Comparison of ENCODE assay signal across 13 mouse cellular contexts in genomic region chr1:184060381-184060780, GRCm38 (mm10). TPM values are rescaled to one million over a fixed set of nuclear protein-coding genes. Genes with fewer than 3 reads are reported as not detected.
DNase-seq lines count a peak whose midpoint lies in the region; ATAC-seq and TF ChIP-seq lines count a peak whose summit lies in the region.
"Had no signal": no experiment of that assay in that cellular context is flagged by ENCODE, and none has a peak within 500 bp of the region (broad histone marks: within the 10 kb centered on the region; RNA-seq: fewer than 3 reads in every experiment).

No protein-coding gene starts in this region.

- DNase-seq in gastrocnemius, adult 2 months = no peak
- DNase-seq in gastrocnemius, postnatal 4 days (ENCODE audit: low spot score in 2 of 2) = no peak
- peak; percentile 52 for DNase-seq in kidney, adult 2 months
- no peak for DNase-seq in left cerebral cortex, adult 2 months (ENCODE audit: extremely low spot score in 1 of 2, low spot score in 2 of 2)
- DNase-seq in adrenal gland, postnatal 25 days = no peak
- DNase-seq in embryo, embryonic 10 days (ENCODE audit: low spot score) = no peak
- DNase-seq: B cell, adult 2 months; cerebellum, adult 18-20 months; right cerebral cortex, postnatal 25 days had no signal

- no peak for TF ChIP-seq POLR2A in kidney, adult 2 months (IDR thresholded peaks at IDR 0.05; ENCODE audit: low read depth, low read length)

- H3K36me3 ChIP-seq in kidney, adult 2 months (ENCODE audit: control insufficient read depth, insufficient read depth, low read length) = no peaks in the 10 kb centered on the region
- no peaks in the 10 kb centered on the region for H3K36me3 ChIP-seq in lung, embryonic 16.5 days (ENCODE audit: control insufficient read depth, insufficient read depth, low read length)
- H3K36me3 ChIP-seq: forebrain, embryonic 15.5 days; midbrain, embryonic 15.5 days had no signal

- peak; percentile 88 for ATAC-seq in lung, embryonic 16.5 days (ENCODE audit: low read depth)
- ATAC-seq: forebrain, embryonic 15.5 days; midbrain, embryonic 15.5 days had no signal

- no peak overlapping the region for H3K4me2 ChIP-seq in lung, embryonic 16.5 days (ENCODE audit: low read depth, low read length)
- H3K4me2 ChIP-seq: forebrain, embryonic 15.5 days; midbrain, embryonic 15.5 days had no signal

- no peak overlapping the region; the same call in 1 of the 2 replicates for H3K4me3 ChIP-seq in gastrocnemius, adult 2 months
- H3K4me3 ChIP-seq in brown adipose tissue, adult 24 weeks (ENCODE audit: insufficient read depth, low read depth, low read length) = no peak overlapping the region
- H3K4me3 ChIP-seq in kidney, adult 2 months (ENCODE audit: insufficient read depth, low read depth, low read length) = no peak overlapping the region
- no peak overlapping the region for H3K4me3 ChIP-seq in lung, embryonic 16.5 days (ENCODE audit: low read length)
- no peak overlapping the region for H3K4me3 ChIP-seq in left cerebral cortex, adult 2 months
- H3K4me3 ChIP-seq: forebrain, embryonic 15.5 days; midbrain, embryonic 15.5 days had no signal

- H3K27ac ChIP-seq in gastrocnemius, adult 2 months = peak overlapping the region; percentile 82
- peak overlapping the region; percentile 44 for H3K27ac ChIP-seq in brown adipose tissue, adult 24 weeks (replicated peaks; ENCODE audit: low read depth, low read length)
- peak overlapping the region; percentile 39 for H3K27ac ChIP-seq in kidney, adult 2 months (ENCODE audit: insufficient read depth, low read depth, low read length)
- H3K27ac ChIP-seq in lung, embryonic 16.5 days (ENCODE audit: low read length) = peak overlapping the region; percentile 91
- no peak overlapping the region for H3K27ac ChIP-seq in left cerebral cortex, adult 2 months
- H3K27ac ChIP-seq: forebrain, embryonic 15.5 days; midbrain, embryonic 15.5 days had no signal

- intact Hi-C loops in gastrocnemius, adult 2 months (cut with DNase I) = no loop called here
- intact Hi-C loops in left cerebral cortex, adult 2 months (cut with DNase I) = no loop called here

- no peak for TF ChIP-seq CTCF in gastrocnemius, adult 2 months (IDR thresholded peaks at IDR 0.05)
- TF ChIP-seq CTCF in kidney, adult 2 months (conservative IDR thresholded peaks at IDR 0.05; ENCODE audit: insufficient read depth, insufficient read length, low read depth, low read length) = no peak
- TF ChIP-seq CTCF in left cerebral cortex, adult 2 months (IDR thresholded peaks at IDR 0.05) = no peak

- no peaks in the 10 kb centered on the region for H3K9me3 ChIP-seq in lung, embryonic 16.5 days (ENCODE audit: control insufficient read depth, low read length)
- H3K9me3 ChIP-seq: forebrain, embryonic 15.5 days; midbrain, embryonic 15.5 days had no signal

- no peaks in the 10 kb centered on the region for H3K27me3 ChIP-seq in kidney, adult 2 months (replicated peaks; ENCODE audit: control insufficient read depth, insufficient read depth, low read length)
- no peaks in the 10 kb centered on the region for H3K27me3 ChIP-seq in lung, embryonic 16.5 days (ENCODE audit: control insufficient read depth, insufficient read depth, low read depth, low read length)
- H3K27me3 ChIP-seq: forebrain, embryonic 15.5 days; midbrain, embryonic 15.5 days had no signal

- H3K9ac ChIP-seq in lung, embryonic 16.5 days (ENCODE audit: low read length) = no peak overlapping the region
- H3K9ac ChIP-seq: forebrain, embryonic 15.5 days; midbrain, embryonic 15.5 days had no signal

- peaks cover 12% of the 10 kb centered on the region for H3K4me1 ChIP-seq in brown adipose tissue, adult 24 weeks (ENCODE audit: control insufficient read depth, insufficient read depth, insufficient read length, low read length)
- no peaks in the 10 kb centered on the region for H3K4me1 ChIP-seq in kidney, adult 2 months (ENCODE audit: control insufficient read depth, insufficient read depth, low read length)
- peaks cover 25% of the 10 kb centered on the region for H3K4me1 ChIP-seq in lung, embryonic 16.5 days (replicated peaks; ENCODE audit: control insufficient read depth, insufficient read depth, low read length)
- H3K4me1 ChIP-seq: midbrain, embryonic 15.5 days had no signal

- 64% methylated on average over 9 of the region's 9 CpGs for WGBS in kidney, adult 2 months
- WGBS in lung, embryonic 16.5 days = 17% methylated on average over 9 of the region's 9 CpGs

RNA-seq across cellular contexts. Expression of gene 1700056E22Rik, which starts 26.3 kb away (rescaled TPM):
- total RNA-seq in gastrocnemius, adult 2 months (2021) = under 1 TPM; 0.18 to 0.42 TPM
- 1 to 10 TPM; 2.4 to 2.9 TPM for total RNA-seq in gastrocnemius, postnatal 4 days (2021)
- polyA plus RNA-seq in brown adipose tissue, adult 24 weeks (2012; ENCODE audit: insufficient read depth, insufficient read length, missing spikeins) = 3.9 and 4.6 TPM in 2 replicates
- polyA plus RNA-seq in kidney, adult 2 months (2012; rRNA removed) = 0.63 and 0.91 TPM in 2 replicates
- polyA plus RNA-seq in lung, embryonic 16.5 days (2015; fragmentation: Nextera tagmentation; extraction: Ambion mirVana) = 0.95 and 1.1 TPM in 2 replicates
- total RNA-seq in left cerebral cortex, adult 2 months (2021) = not detected
- total RNA-seq in adrenal gland, postnatal 25 days (2021) = 1.1 and 2.4 TPM in 2 replicates

RNA-seq across cellular contexts. Expression of gene Dusp10, which starts 47.3 kb away (rescaled TPM):
- 10 to 100 TPM; 18.4 to 25.0 TPM for total RNA-seq in gastrocnemius, adult 2 months (2021)
- 10 to 100 TPM; 30.4 to 35.9 TPM for total RNA-seq in gastrocnemius, postnatal 4 days (2021)
- polyA plus RNA-seq in brown adipose tissue, adult 24 weeks (2012; ENCODE audit: insufficient read depth, insufficient read length, missing spikeins) = 26.4 and 30.0 TPM in 2 replicates
- polyA plus RNA-seq in kidney, adult 2 months (2012; rRNA removed) = 3.7 and 5.3 TPM in 2 replicates
- 6.8 and 7.4 TPM in 2 replicates for polyA plus RNA-seq in lung, embryonic 16.5 days (2015; fragmentation: Nextera tagmentation; extraction: Ambion mirVana)
- 1 to 10 TPM; 6.1 to 6.8 TPM for total RNA-seq in left cerebral cortex, adult 2 months (2021)
- total RNA-seq in adrenal gland, postnatal 25 days (2021) = 6.6 and 8.6 TPM in 2 replicates
